Comparison of ENCODE assay signal across 8 mouse cellular contexts in genomic region chr11:95224124-95224893, GRCm38 (mm10). TPM values are rescaled to one million over a fixed set of nuclear protein-coding genes. Genes with fewer than 3 reads are reported as not detected.
A peak's percentile ranks its signal among the peaks of the same experiment; 100 is the strongest.
DNase-seq lines count a peak whose midpoint lies in the region; ATAC-seq lines count a peak whose summit lies in the region.
"Had no signal": no experiment of that assay in that cellular context is flagged by ENCODE, and none has a peak within 500 bp of the region (broad histone marks: within the 10 kb centered on the region; RNA-seq: fewer than 3 reads in every experiment).

No protein-coding gene starts in this region.

- no peaks in the 10 kb centered on the region for H3K36me3 ChIP-seq in embryonic facial prominence, embryonic 14.5 days (ENCODE audit: control insufficient read depth, insufficient read depth, low read length)
- no peaks in the 10 kb centered on the region for H3K36me3 ChIP-seq in intestine, embryonic 15.5 days
- H3K36me3 ChIP-seq in midbrain, embryonic 12.5 days = no peaks in the 10 kb centered on the region
- H3K36me3 ChIP-seq: liver, embryonic 13.5 days had no signal

- WGBS in embryonic facial prominence, embryonic 14.5 days = 11% methylated on average over 14 of the region's 15 CpGs
- WGBS in intestine, embryonic 15.5 days = 21% methylated on average over 15 of the region's 15 CpGs
- WGBS in midbrain, embryonic 12.5 days = 15% methylated on average over 15 of the region's 15 CpGs

- peak overlapping the region; percentile 71 for H3K27ac ChIP-seq in embryonic facial prominence, embryonic 14.5 days (replicated peaks; ENCODE audit: low read depth, low read length)
- no peak overlapping the region for H3K27ac ChIP-seq in intestine, embryonic 15.5 days
- H3K27ac ChIP-seq in midbrain, embryonic 12.5 days (replicated peaks) = no peak overlapping the region
- H3K27ac ChIP-seq: liver, embryonic 13.5 days had no signal

- peak; percentile 58; the same call in 1 of the 2 replicates for ATAC-seq in embryonic facial prominence, embryonic 14.5 days (ENCODE audit: low read depth)
- ATAC-seq in intestine, embryonic 15.5 days = peak; percentile 47; the same call in 1 of the 2 replicates
- ATAC-seq in midbrain, embryonic 12.5 days (ENCODE audit: low FRiP score, low read depth) = no peak

- peak; percentile 25 for DNase-seq in R1 (ENCODE audit: low read depth, low spot score)
- DNase-seq in embryonic facial prominence, embryonic 14.5 days (ENCODE audit: low spot score) = peak; percentile 80
- no peak for DNase-seq in cerebellum, adult 18-20 months
- DNase-seq in right cerebral cortex, postnatal 36 days (ENCODE audit: low spot score in 2 of 2) = no peak
- no peak for DNase-seq in layer of hippocampus, postnatal 10 days (ENCODE audit: low spot score in 2 of 2)
- DNase-seq: liver, embryonic 13.5 days had no signal

- peak overlapping the region; percentile 59 for H3K4me2 ChIP-seq in embryonic facial prominence, embryonic 14.5 days (ENCODE audit: low read depth, low read length)
- H3K4me2 ChIP-seq in intestine, embryonic 15.5 days (replicated peaks) = peak overlapping the region; percentile 65
- peak overlapping the region; percentile 61 for H3K4me2 ChIP-seq in midbrain, embryonic 12.5 days (replicated peaks)

- H3K9me3 ChIP-seq in embryonic facial prominence, embryonic 14.5 days (ENCODE audit: control insufficient read depth, low read length) = no peaks in the 10 kb centered on the region
- H3K9me3 ChIP-seq in intestine, embryonic 15.5 days = no peaks in the 10 kb centered on the region
- no peaks in the 10 kb centered on the region for H3K9me3 ChIP-seq in midbrain, embryonic 12.5 days
- H3K9me3 ChIP-seq: liver, embryonic 13.5 days had no signal

- peaks cover 29% of the 10 kb centered on the region for H3K4me1 ChIP-seq in embryonic facial prominence, embryonic 14.5 days (ENCODE audit: control insufficient read depth, insufficient read depth, low read length)
- H3K4me1 ChIP-seq in intestine, embryonic 15.5 days (replicated peaks) = peaks cover 17% of the 10 kb centered on the region
- peaks cover 13% of the 10 kb centered on the region for H3K4me1 ChIP-seq in midbrain, embryonic 12.5 days

- H3K27me3 ChIP-seq in embryonic facial prominence, embryonic 14.5 days (replicated peaks; ENCODE audit: control insufficient read depth, insufficient read depth, low read length) = peaks cover 27% of the 10 kb centered on the region
- H3K27me3 ChIP-seq in intestine, embryonic 15.5 days (replicated peaks) = peaks cover 30% of the 10 kb centered on the region
- H3K27me3 ChIP-seq in midbrain, embryonic 12.5 days = peaks cover 59% of the 10 kb centered on the region

- H3K4me3 ChIP-seq in embryonic facial prominence, embryonic 14.5 days (ENCODE audit: low read depth, low read length) = peak overlapping the region; percentile 33
- no peak overlapping the region for H3K4me3 ChIP-seq in intestine, embryonic 15.5 days (replicated peaks)
- H3K4me3 ChIP-seq in midbrain, embryonic 12.5 days = no peak overlapping the region

- 0 out of 2 replicates have a peak overlapping the region, but pooled peaks have one; percentile 51 for H3K9ac ChIP-seq in embryonic facial prominence, embryonic 14.5 days (ENCODE audit: low read depth, low read length)
- H3K9ac ChIP-seq in intestine, embryonic 15.5 days = no peak overlapping the region
- no peak overlapping the region for H3K9ac ChIP-seq in midbrain, embryonic 12.5 days (replicated peaks)
- H3K9ac ChIP-seq: liver, embryonic 13.5 days had no signal

RNA-seq across cellular contexts. Expression of gene Tac4, which starts 37.0 kb away (rescaled TPM):
- not detected in 2 replicates for polyA plus RNA-seq in embryonic facial prominence, embryonic 14.5 days (2014; fragmentation: Nextera tagmentation; extraction: Ambion mirVana)
- not detected in 2 replicates for polyA plus RNA-seq in intestine, embryonic 15.5 days (2015; fragmentation: Nextera tagmentation; extraction: Ambion mirVana)
- polyA plus RNA-seq in midbrain, embryonic 12.5 days (2016; fragmentation: Nextera tagmentation; extraction: Ambion mirVana) = 0.18 and 0.23 TPM in 2 replicates
- not detected for total RNA-seq in layer of hippocampus, postnatal 10 days (2021)
- polyA plus RNA-seq: liver, embryonic 13.5 days had no signal

Comparison
In these comparisons a context has a peak if more than half of its experiments do, and no peak if none do; other contexts are left out.
1. DNase-seq: peak in R1 (single experiment) and embryonic facial prominence, embryonic 14.5 days (single experiment); none in cerebellum, adult 18-20 months (0 of 2), right cerebral cortex, postnatal 36 days (0 of 2) and layer of hippocampus, postnatal 10 days (0 of 2).
2. Peak in every context shown above with its lines, with median percentiles within 50 percentile points of each other: H3K4me2 ChIP-seq.